Mouse (Mus musculus) heart, adult 2 months (tissue): ENCODE data around the gene Apeh.

Experiments used
- CTCF ChIP-seq: fragments of 200-600 bp; IDR thresholded peaks from 2 replicates; pipeline ENCODE4 v1.8.1; 2022; ENCODE audit warnings: antibody characterized with exemption, mild to moderate bottlenecking, moderate library complexity
- EP300 ChIP-seq: fragments of 200-500 bp; IDR thresholded peaks from 2 replicates; pipeline ENCODE4 v1.6.1; 2011; ENCODE audit warnings: low read depth, low read length, control low read depth; ENCODE audit not compliant: insufficient read depth
- POLR2A ChIP-seq: fragments of 200-500 bp; IDR thresholded peaks from 2 replicates; pipeline ENCODE4 v1.6.1; 2011; ENCODE audit warnings: mild to moderate bottlenecking, low read depth, low read length, control low read depth; ENCODE audit not compliant: insufficient read depth

DNA sequence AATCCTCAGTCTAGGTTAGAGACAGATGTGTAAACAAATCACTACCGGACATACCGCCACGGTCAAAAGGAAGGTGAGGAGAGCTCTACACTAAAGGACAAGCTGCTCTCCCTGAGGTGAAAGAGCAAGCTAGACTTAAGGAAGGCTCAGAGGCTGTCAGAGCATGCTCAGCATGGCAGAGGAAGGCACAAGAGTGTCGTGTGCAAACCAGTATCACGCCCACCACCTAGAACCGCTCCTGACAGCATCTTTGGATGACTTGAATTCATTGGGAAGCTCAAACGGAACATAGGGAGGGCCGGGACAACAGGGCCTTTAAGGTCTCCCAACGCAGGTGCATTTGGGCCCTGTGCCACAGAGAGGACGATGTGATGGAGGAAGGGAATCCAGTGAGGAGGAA lies 47.0 kb upstream of the Apeh start:
- TF ChIP-seq POLR2A (no peak), CTCF (no peak), EP300 (no peak)
